Mouse (Mus musculus) heart, postnatal 0 days (tissue): ENCODE measurements around the gene Bckdhb.

Source experiments
- CTCF ChIP-seq: IDR thresholded peaks from 2 replicates; pipeline ENCODE4 v1.5.1; 2016; ENCODE audit warnings: antibody characterized with exemption, control low read depth, low read depth
- EP300 ChIP-seq: IDR thresholded peaks from 2 replicates; pipeline ENCODE4 v1.6.1; 2016; ENCODE audit warnings: antibody characterized with exemption, low read depth

GRCm38 (mm10) chr9:83888214-83888613, 36.7 kb upstream of the Bckdhb start:
- no peak for TF ChIP-seq CTCF
- no peak for TF ChIP-seq EP300
